Mouse (Mus musculus) kidney, postnatal 10 days (tissue): ENCODE results near the gene Ficd.

ENCODE experiments used
- DNase-seq: peaks from one replicate; pipeline ENCODE4 v3.0.0; 2021; ENCODE audit warnings: mixed read lengths

The Ficd gene

DNA sequence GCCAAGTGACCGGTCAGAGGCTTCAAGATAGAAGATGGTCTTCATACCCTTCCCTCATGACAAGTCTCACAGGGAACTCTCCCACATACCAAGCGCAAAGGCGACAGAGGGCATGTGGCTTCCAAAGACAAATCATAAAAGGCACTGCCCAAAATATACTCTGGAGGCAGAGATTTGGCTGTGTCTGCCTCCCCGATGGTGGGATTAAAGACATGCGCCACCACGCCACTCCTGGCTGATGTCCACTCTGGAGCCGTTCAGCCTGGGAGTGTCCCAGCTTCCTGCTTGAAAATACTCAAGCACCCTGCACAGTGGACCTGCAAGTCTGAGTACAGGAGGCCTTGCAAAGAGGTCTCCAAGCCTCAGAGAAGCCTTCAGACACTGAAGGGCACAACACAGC is 4.4 kb upstream of the Ficd start:
- no peak for DNase-seq

DNA sequence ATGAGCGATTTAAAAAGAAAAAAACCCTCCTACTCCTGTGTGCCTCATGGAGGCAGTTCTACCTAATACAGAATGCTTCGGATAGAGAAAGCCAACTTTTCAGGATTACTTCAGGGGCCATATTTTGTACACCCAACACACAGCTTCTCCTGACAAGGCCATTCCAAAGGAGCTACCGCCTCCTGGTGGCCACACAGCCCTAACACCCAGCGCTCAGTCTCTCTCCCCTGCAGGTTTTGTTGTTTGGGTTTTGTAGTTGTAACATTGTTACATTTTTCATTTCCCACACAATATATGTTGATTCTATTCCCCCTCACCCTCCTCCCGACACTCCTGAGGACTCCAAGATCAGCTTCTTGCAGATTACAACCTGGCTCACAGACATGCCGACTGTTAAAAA is 3.4 kb upstream of the Ficd start:
- DNase-seq = peak; percentile 77

DNA sequence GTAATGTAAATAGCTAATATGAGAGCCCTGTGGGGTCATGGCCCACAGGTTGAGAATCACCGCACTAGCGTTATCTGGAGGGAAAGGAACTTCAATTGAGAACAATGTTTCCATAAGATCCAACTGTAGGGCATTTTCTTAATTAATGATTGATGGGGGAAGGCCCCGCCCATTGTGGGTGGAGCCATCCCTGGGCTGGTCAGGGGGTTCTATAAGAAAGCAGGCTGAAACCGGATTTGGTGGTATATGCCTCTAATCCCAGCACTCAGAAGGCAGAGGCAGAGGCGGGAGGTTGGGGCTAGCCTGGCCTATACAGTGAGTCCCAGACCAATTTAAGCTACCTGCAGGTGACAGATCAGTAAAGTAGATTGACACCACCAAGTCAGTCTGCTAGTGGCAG is 1.2 kb upstream of the Ficd start:
- DNase-seq = no peak

DNA sequence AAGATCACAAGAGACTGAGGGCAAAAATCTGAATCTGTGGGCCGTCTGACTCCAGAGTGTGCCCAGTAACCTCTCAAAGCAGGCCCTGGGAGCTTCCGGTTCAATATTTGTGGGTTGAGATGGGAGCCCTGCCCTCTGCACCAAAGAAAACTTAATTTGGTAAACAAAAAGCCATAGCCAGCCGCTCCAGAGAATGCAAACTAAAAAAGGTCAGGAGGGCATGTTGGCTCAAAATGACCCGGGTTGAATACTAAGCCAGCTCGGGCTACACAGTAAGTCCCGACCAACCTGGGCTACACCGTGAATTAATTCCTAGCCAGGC is 619 bp upstream of the Ficd start:
- DNase-seq = no peak

DNA sequence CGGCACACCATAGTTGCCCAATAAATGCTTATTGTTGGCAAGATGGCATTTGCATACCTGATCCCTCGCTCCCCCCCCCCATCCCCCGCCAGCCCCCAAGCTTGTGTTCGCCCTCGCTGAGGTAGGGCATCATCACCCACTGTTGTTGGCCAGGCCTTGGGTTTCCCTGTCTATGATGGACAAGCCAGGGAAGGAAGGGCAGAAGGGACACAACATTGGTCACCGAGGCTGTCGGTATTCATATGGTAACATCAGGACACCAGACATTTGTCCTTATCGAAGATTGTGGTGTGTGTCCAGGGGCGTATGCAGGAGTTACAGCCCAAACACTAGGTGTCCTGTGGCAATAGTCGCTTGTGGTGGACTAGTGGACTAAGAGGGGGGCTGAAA is 505 bp downstream of the Ficd start:
- DNase-seq = no peak

DNA sequence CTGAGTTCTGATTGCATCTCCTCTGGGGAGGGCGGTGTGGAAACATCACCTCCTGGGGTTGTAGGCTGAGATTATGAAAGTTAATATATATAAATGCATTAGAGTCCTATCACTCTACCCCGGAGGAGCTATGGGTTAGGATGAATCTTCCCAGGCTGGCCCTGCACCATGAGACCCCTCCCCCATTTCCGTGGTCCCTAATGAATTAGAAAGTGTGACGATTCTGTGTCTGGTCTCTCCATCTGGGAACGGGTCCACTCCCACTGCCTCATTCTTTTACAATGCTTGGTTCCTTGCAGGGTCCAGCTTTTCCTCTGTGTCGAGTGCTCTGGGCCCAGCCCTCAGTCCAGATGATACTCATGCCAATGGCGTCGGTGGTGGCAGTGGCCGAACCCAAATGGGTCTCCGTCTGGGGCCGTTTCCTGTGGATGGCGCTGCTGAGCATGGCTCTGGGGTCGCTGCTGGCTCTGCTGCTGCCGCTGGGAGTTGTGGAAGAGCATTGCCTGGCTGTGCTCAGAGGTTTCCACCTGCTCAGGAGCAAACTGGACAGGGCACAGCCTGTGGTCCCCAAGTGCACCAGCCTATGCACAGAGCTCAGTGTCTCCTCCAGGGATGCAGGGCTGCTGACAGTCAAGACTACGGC is 1.0 kb downstream of the Ficd start:
- DNase-seq = no peak

DNA sequence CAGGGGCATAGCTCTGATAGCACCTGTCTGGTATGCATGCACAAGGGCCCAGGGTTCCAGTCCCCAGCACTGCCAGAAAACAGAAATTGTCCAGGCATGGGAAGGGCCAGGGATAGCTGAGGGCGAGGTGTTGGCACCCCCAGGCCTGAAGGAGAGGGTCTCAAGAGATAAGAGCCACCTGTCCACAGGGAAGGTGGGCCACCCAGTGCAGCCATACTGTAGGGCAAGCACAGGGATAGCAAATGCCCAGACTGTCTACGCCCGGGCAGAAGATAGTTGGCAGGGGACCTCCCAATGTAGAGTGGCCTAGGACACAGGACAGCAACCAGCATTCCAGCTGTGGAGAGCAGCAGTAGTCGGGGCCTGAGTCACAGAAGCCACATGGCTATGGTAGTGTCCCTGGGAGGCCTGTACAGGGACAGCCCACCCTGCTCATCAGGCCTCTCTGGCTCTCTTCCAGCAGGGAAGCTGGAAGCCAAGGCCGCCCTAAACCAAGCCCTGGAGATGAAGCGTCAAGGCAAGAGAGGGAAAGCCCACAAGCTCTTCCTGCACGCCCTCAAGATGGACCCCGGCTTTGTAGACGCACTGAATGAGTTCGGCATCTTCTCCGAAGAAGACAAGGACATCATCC is 2.1 kb downstream of the Ficd start:
- DNase-seq = no peak

DNA sequence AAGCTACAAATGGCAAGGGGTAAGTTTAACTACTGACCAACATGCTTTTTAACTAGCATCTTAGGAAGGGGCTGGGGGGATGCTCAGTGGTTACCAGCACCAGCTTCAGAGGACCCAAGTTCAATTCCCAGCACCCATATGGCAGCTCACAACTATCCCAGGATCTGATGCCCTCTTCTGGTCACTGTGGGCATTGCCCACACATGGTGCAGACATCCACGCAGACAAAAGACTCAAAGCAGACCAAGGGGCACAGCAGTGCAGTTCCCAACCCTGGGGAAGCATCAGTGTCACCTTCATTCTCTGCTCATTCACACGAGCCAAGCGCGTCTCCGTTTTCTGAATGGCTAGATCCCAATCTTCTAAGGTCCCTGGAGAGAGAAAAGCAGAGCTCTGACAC is 12.0 kb downstream of the Ficd start:
- DNase-seq = no peak

DNA sequence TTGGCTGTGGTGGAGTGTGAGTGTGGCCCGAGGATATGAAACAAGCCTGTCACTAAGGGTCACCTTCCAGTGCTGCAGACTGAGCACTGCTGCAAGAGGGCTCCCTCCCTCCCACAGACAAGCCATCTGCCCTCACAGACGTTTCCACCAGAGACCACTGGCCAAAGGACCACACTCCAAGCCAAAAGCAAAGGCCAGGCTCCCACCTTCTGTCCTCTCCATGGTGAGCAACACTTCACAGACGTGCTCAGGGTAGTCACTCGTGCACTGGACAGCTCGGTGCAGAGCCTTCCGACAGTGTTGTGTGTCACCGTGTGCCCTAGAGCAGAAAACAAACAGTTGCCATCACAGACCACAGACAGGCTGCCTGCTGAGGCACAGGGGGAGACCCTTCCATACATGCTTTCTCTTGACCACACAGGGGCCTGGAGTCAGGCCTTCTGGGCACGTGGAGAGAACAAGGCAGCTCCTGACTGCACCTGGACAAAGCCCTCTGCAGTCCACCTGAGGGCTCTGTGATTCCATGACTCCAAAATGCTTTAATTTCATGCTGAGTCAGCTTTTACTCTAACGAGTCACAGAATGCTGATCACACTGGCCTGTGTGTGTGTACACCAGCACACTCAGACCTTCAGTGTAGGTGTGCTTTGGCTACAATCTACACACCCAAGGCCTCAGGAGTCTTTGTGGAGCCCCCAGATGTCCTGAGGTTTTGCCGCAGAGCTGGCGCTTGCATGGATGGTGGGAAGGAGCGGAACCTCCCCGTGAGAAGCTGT is 13.1 kb downstream of the Ficd start:
- DNase-seq = no peak

DNA sequence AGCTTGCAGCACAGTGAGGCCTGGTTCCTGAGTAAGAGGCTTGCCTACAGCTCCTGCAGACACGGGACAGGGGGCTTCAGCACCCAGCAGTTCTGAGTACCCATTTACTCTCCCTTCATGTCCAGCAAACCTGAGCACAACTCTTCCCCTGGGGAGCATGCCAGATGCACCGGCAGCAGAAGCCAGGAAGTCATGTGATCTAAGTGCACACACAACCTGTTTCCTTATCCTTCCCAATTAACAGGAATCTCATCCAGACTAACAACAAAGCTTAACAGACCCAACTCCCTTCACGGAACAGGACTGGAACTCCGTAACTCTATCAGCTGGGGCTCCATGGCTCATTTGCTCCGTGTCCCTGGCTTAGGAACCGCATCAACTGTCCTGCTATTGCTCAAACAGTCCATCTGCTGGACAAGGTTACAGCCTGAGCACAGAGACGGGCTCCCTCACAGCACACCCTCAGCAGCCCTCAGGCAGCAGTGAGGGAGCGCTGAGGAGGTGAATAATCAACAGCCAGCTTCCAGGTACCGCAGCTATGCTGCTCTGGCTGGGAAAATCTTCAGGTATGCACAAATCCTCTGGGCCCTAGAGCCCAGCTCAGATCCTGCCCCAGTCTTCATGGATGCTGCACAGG is 16.0 kb downstream of the Ficd start:
- DNase-seq = no peak

DNA sequence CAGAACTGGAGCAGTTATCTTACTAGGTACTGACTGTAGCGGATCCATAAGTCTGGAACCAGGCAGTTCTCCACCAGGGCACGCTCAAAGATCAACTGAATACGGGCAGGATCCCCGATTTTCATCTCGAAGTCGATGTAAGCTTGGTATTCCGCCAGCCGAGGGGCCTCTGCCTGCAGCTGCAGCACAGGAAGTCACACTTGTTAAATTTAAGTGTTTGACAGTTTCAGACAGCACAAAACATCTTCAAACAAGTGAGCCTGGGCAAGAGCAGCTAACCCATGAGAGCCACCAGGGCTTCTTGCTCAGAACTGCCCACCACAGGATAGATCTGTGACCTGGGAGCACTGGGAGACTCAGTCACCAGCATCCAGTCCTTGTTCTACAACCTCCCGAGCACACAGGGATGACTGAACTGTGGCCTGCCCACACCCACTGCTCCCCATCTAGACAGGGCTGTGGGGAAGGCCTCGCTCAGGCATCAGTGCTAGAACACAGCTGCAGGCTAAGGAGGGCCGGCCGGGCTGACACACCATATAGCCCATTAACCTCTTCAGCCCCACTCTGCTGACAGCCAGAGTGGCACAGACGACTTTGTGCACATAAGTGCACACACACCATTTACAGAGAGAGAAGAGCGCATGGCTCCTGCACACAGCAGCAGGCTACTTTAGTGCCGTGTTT is 19.9 kb downstream of the Ficd start:
- no peak for DNase-seq

DNA sequence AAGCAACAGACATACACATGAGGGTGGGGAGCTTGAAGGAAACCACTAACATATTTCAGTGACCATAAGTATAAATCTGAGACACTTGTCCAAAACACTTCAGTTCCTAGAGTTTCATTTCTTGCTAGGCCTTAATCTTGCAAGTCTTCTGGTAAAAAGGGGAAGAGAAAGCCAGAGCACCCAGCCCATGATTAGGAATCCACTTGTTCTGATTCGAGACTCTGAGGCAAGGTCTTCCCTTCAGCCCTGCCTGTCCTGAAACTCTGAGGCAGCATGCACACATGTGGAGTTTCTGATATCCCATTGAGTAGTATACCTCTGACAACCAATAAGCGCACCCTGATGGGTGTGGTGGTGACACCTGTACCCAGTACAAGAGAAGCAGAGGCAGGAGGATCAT is 26.0 kb downstream of the Ficd start:
- no peak for DNase-seq

DNA sequence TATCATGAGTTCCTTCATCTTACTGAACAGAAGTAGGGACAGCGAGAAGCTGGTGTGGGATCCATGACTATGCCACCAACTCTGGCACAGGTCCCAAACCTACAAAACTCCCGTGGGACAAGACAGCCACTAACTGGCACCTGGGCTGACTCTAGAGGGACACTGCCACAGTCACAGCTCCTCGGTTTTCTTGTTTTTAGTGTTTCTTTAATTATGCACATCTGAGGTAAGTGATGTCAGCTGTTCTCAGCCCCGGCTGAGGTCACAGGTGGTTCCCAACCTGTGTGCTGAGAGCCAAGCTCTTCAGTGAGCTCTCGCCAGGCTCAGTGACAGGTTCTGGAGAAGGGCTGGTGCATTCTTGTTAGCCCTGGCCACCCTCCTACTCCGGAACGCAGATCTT is 28.8 kb downstream of the Ficd start:
- no peak for DNase-seq

DNA sequence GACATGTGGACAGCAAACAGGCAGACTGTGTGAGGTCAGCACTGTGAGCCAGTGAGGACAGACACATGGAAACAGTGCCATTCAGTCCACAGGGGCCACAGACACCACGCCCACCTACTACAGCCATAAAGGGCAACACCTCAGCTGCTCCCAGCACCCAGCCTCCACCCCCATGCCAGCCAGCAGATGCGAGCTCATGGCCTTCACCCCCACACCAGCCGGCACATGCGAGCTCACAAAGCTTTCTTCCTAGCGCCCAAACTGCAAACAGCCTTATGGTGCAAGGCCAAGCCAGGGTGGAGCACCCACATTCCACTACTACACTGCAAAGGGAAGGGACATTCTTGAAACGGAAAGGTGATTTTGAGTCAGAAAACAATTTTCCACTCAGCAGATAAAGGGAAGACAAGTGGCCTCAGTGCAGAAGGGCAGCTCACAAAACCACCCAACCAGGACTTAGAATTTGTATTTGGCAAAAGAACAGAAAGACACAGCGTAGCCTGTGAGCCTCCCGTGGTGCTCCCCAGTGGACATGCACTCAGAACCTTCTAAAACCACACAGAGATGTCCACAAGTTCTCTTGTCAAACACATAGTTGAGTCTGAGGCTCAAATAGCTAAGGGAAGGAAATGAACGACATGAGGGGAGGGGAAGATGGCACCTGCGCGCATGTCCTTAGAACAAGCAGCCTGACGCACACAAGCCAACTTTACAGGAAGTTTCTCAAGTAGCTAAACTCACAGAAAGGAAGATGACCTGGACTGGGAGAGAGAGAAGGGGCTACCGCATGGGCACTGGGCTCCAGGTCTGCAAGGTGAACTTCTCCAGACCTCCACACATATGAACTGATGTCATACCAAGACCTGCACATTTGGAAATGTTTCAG is 30.3 kb downstream of the Ficd start:
- DNase-seq = no peak

DNA sequence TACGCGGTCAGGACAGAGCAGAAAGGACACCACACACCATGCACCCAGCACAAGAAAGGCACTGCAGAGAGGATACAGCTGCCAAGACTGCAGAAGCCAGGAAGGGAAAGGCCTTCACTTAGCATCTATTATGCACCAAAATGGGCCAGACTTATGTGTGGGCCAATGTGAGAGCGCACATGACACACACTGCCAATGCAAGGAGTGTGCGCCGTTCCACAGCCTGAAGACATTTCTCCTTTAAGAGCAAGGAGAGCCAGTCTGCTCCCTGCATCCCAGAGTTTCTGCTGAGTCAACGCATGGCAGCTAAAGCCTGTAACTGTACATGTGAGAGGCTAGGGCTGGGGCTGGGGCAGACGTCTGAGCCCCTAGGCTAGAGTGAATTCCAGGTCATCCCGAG is 33.2 kb downstream of the Ficd start:
- DNase-seq = no peak

DNA sequence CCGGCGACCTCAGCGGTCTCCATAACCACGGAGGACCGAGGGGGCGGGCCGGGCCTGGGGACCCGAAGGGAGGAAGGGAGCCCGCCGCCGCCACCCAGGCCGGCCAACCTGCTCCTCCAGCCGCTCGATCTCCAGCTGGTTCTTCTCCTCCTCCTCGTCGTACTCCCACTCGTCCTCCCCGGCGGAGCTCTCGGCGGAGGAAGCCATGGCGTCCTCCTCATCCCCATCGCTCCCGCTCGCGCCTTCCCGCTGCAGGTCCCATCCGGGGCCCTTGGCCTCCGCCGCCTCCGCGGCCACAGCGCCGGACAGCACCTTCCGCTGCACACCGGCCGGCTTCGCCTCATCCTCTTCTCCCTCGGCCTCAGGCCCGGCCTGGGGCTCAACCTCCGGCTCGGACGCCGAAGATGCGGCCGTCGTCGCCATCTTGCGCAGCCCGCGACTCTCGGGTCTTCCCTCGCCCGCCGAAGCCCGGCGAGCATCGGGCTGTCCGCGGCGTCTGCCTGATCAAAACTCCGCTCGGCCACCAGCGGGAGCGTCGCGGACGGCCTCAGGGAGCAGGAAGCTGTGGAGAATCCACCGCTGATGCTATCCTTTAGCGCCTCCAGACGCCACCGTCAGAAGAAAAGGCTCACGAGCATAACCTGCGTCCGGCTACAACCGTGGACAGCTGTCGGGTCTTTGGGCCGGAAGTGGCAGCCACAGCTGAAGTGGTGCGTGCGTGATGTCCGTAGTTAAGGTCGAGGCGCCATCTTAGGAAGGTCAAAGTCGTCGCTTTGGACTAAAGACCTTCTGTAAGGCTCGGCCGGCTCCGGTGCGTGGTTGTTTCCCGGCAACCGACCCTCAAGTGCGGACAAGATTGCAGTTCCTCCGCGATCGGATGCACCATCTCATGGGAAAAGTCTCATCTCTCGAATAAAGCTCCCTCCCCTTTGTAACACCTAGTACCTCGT is 35.9 kb downstream of the Ficd start:
- peak; percentile 91 for DNase-seq

DNA sequence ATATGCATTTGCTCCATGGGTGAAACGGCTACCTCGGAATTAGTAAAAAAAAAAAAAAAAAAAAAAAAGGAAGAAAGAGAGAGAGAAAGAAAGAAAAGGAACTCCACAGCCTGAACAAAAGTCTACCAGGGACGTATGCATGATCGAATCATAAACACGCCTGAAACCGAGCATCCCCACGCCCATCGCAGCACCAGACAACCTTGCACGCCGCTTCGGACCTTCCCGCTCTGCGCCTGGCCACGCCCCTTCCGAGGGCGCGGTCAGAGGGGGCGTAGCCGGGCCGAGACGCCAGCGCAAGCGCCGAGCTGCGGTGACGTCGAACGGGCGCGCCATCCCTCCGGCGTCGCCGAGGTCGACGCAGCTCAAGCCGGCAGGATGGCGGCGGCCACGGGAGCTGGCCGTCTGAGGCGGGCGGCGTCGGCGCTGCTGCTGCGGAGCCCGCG is 36.9 kb downstream of the Ficd start, which contains the start of the genes Sart3 and Iscu:
Sart3 (minus strand) TSS at position 61 of the 446 bp plus-strand sequence.
Iscu (plus strand) TSS at position 299 of the 446 bp plus-strand sequence.
- peak; percentile 98 for DNase-seq

DNA sequence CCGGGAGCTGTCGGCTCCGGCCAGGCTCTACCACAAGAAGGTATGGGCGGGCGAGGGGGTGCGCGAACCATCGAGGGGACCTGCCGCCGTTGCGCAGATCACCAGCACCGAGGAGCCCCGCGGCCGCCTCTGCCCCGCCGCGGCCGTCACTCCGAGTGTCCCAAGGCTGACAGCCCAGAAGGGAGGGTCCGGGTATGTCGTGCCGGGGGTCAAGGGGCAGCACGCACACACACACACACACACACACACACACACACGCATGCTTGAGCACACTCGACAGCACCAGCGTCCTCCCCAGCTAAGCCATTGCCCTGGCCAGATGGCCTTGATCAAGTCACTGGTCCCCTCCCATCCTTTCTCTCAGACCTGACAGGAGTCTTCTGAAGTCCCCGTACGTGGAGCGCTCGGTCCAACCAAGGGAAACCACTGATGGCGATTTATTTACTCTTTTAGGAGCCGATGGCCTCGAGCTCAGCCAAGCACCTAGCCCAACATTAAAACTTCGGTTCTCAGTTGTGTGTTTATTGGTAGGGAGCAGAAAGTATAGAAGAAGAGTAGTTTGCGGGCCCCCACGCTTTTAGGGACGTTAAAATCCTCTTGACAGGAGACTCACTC is 37.4 kb downstream of the Ficd start:
- DNase-seq = no peak

DNA sequence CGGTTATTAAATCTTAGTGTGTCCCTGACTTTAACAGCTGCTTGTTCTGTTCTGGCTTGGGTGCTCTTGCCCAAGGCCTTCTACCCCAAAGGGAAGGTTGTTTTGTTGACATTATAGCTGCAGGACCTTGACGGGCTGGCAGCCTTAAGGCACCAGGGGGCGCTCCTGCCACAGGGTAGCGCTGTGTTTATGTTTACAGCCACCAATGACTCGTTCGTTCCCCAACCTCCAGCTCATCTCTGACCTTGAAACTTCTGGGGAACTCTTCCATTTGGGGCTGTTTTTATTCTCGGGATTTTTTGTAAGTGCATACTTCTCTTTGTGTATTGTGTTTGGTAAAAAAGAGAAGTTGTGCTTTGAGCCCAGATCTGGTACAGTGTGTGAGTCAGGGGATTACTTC is 38.1 kb downstream of the Ficd start:
- peak; percentile 95 for DNase-seq

DNA sequence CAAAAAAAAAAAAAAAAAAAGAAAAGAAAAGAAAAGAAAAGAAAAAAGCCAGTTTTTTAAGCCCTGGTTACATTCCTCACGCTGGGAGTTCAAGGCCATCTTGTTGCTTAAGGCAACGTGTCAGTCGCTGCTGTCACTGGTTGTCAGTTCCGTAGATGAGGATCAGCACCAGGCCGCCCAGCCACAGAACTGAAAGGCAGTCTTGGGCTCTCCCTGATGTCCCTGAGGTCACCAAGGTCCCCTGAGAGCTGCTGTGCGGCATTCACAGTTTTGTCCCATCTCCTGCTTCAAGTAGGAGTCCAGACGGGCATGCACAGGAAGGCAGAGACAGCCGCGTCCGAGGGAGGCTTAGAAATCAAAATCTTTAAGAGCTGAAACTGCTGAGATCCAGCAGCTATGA is 40.0 kb downstream of the Ficd start:
- DNase-seq = no peak
